Mouse (Mus musculus) ovary, postnatal 36 days (tissue): ENCODE measurements around the gene Map3k9.

Experiments used
- DNase-seq: peaks from one replicate; pipeline ENCODE4 v3.0.0; 2022; ENCODE audit warnings: low spot score, mixed read lengths

Map3k9 gene

GRCm38 (mm10) chr12:81787262-81787661, 6.3 kb upstream of the Map3k9 start:
- no peak for DNase-seq

- DNase-seq, result no peak
Observed at GRCm38 (mm10) chr12:81783301-81783700, 2.3 kb upstream of the Map3k9 start.

- no peak for DNase-seq
Observed at GRCm38 (mm10) chr12:81782606-81783005, 1.6 kb upstream of the Map3k9 start.

- peak; percentile 20 for DNase-seq
Observed at GRCm38 (mm10) chr12:81780271-81781093, 493 bp downstream of the Map3k9 start.

- no peak for DNase-seq
Observed at GRCm38 (mm10) chr12:81779831-81780230, 1.1 kb downstream of the Map3k9 start.

GRCm38 (mm10) chr12:81776191-81776590, 4.8 kb downstream of the Map3k9 start:
- peak; percentile 23 for DNase-seq

GRCm38 (mm10) chr12:81775641-81776040, 5.3 kb downstream of the Map3k9 start:
- DNase-seq, result no peak

- no peak for DNase-seq
Observed at GRCm38 (mm10) chr12:81774186-81774585, 6.8 kb downstream of the Map3k9 start.

- no peak for DNase-seq
Observed at GRCm38 (mm10) chr12:81769458-81769857, 11.5 kb downstream of the Map3k9 start.

- no peak for DNase-seq
Observed at GRCm38 (mm10) chr12:81765386-81765785, 15.6 kb downstream of the Map3k9 start.

- no peak for DNase-seq
Observed at GRCm38 (mm10) chr12:81764370-81764769, 16.6 kb downstream of the Map3k9 start.

- DNase-seq, result no peak
Observed at GRCm38 (mm10) chr12:81754651-81755050, 26.3 kb downstream of the Map3k9 start.

- no peak for DNase-seq
Observed at GRCm38 (mm10) chr12:81751116-81751515, 29.9 kb downstream of the Map3k9 start.

GRCm38 (mm10) chr12:81748918-81749317, 32.1 kb downstream of the Map3k9 start:
- no peak for DNase-seq

GRCm38 (mm10) chr12:81748021-81748576, 32.9 kb downstream of the Map3k9 start:
- DNase-seq, result no peak

- no peak for DNase-seq
Observed at GRCm38 (mm10) chr12:81746400-81747024, 34.5 kb downstream of the Map3k9 start.

GRCm38 (mm10) chr12:81735246-81736070, 45.5 kb downstream of the Map3k9 start:
- no peak for DNase-seq

- no peak for DNase-seq
Observed at GRCm38 (mm10) chr12:81726246-81726822, 54.6 kb downstream of the Map3k9 start.

- DNase-seq, result no peak
Observed at GRCm38 (mm10) chr12:81724776-81725175, 56.2 kb downstream of the Map3k9 start.

- DNase-seq, result no peak
Observed at GRCm38 (mm10) chr12:81723375-81723774, 57.6 kb downstream of the Map3k9 start.

GRCm38 (mm10) chr12:81719715-81720114, 61.3 kb downstream of the Map3k9 start:
- DNase-seq, result no peak

GRCm38 (mm10) chr12:81719161-81719560, 61.8 kb downstream of the Map3k9 start:
- DNase-seq, result peak; percentile 17
